Comparison of ENCODE assay signal across 8 mouse cellular contexts in genomic region chr4:120277255-120277928, GRCm38 (mm10). TPM values are rescaled to one million over a fixed set of nuclear protein-coding genes. Genes with fewer than 3 reads are reported as not detected.
DNase-seq lines count a peak whose midpoint lies in the region; TF ChIP-seq lines count a peak whose summit lies in the region.

No protein-coding gene starts in this region.

- DNase-seq in ovary, adult 18-20 months (ENCODE audit: low spot score), result peak; percentile 58
- DNase-seq in ovary, postnatal 10 days (ENCODE audit: low spot score), result no peak
- peak; percentile 94 for DNase-seq in gastrocnemius, adult 2 months
- peak; percentile 61 for DNase-seq in kidney, adult 2 months
- DNase-seq in lung, postnatal 4 days, result peak; percentile 43 to 64
- DNase-seq in thymus, postnatal 10 days (ENCODE audit: low spot score in 2 of 2), result no peak
- no peak for DNase-seq in urinary bladder, postnatal 4 days (ENCODE audit: low spot score in 2 of 2)
- no peak for DNase-seq in cerebellum, adult 18-20 months

- H3K27ac ChIP-seq in gastrocnemius, adult 2 months, result peak overlapping the region; percentile 90
- no peak overlapping the region for H3K27ac ChIP-seq in kidney, adult 2 months (ENCODE audit: insufficient read depth, low read depth, low read length)

- no peak for TF ChIP-seq CTCF in gastrocnemius, adult 2 months (IDR thresholded peaks at IDR 0.05)
- TF ChIP-seq CTCF in kidney, adult 2 months (conservative IDR thresholded peaks at IDR 0.05; ENCODE audit: insufficient read depth, insufficient read length, low read depth, low read length), result no peak

- H3K27me3 ChIP-seq in kidney, adult 2 months (replicated peaks; ENCODE audit: control insufficient read depth, insufficient read depth, low read length), result no peaks in the 10 kb centered on the region

- no peak for TF ChIP-seq POLR2A in kidney, adult 2 months (IDR thresholded peaks at IDR 0.05; ENCODE audit: low read depth, low read length)

- intact Hi-C loops in gastrocnemius, adult 2 months (cut with DNase I), result no loop called here

- no peaks in the 10 kb centered on the region for H3K36me3 ChIP-seq in kidney, adult 2 months (ENCODE audit: control insufficient read depth, insufficient read depth, low read length)

- H3K4me1 ChIP-seq in kidney, adult 2 months (ENCODE audit: control insufficient read depth, insufficient read depth, low read length), result no peaks in the 10 kb centered on the region

- peak overlapping the region; percentile 35 for H3K4me3 ChIP-seq in gastrocnemius, adult 2 months
- H3K4me3 ChIP-seq in kidney, adult 2 months (ENCODE audit: insufficient read depth, low read depth, low read length), result no peak overlapping the region

- 30% methylated on average over 4 of the region's 4 CpGs for WGBS in kidney, adult 2 months

RNA-seq across cellular contexts. Expression of gene Foxo6, which starts 9.8 kb away (rescaled TPM):
- total RNA-seq in gastrocnemius, adult 2 months (2021), result 10 to 100 TPM in 1 of 2 experiments, 1 to 10 TPM in 1; 4.3 to 10.0 TPM
- 0.41 and 0.61 TPM in 2 replicates for polyA plus RNA-seq in kidney, adult 2 months (2012; rRNA removed)

Comparison
In these comparisons a context has a peak if more than half of its experiments do, and no peak if none do; other contexts are left out.
1. DNase-seq: peak in ovary, adult 18-20 months (single experiment), gastrocnemius, adult 2 months (single experiment), kidney, adult 2 months (single experiment) and lung, postnatal 4 days (2 of 2); none in ovary, postnatal 10 days (single experiment), thymus, postnatal 10 days (0 of 2), urinary bladder, postnatal 4 days (0 of 2) and cerebellum, adult 18-20 months (0 of 2).